Mouse (Mus musculus) thymus, postnatal 10 days (tissue): ENCODE results near the gene Camsap2.

ENCODE experiments used
- DNase-seq, 2 experiments: peaks; one replicate each; pipeline ENCODE4 v3.0.0; 2021; ENCODE audit warnings: low spot score in 2 of 2

Gene Camsap2

DNA sequence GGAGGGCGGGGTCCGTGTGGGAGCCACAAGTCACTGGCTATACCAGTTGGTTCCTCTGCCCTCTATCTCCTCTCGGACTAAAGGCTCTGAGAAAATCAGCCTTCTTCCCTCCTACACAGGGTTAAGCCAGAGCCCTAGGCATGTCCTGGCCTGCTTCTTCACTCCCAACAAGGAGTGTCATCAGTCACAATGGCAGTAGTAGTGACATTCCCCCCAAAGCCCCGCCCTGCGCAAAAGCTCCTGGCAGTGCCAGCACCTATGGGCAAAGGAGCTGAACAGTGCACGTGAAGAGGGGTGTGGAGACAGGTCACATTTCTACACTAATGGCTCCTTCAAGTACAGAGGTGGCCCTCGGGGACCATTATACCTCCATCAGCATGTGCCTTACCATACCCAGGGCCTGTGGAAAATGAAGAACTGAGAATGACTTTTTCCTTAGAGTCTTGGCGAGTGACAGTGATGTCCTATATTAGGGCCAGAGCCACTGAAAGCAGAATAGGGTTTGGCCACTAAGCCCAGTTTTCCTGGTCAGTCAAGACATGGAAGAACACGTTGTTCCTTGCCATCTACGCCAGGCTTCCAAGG is 122.1 kb downstream of the Camsap2 start:
- no peak for DNase-seq

DNA sequence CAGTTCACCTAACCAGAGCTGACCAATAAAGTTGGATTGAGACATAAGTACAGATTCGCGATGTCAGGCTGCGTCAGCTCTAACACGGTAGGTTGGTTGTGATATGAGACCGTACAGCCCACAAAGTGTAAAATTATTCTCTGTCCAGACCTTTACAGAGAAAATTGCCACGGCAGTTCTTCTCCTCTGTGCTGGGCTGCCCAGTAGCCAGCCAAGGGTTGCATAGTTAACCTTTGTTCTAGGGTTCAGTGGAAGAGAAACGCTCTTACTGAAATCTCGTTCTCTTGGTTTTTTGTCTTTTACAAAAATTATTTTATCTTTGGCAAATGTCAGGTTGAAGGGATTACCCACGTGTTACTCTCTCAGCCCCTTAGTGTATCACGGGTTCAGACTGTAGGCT is 123.5 kb downstream of the Camsap2 start:
- no peak for DNase-seq

DNA sequence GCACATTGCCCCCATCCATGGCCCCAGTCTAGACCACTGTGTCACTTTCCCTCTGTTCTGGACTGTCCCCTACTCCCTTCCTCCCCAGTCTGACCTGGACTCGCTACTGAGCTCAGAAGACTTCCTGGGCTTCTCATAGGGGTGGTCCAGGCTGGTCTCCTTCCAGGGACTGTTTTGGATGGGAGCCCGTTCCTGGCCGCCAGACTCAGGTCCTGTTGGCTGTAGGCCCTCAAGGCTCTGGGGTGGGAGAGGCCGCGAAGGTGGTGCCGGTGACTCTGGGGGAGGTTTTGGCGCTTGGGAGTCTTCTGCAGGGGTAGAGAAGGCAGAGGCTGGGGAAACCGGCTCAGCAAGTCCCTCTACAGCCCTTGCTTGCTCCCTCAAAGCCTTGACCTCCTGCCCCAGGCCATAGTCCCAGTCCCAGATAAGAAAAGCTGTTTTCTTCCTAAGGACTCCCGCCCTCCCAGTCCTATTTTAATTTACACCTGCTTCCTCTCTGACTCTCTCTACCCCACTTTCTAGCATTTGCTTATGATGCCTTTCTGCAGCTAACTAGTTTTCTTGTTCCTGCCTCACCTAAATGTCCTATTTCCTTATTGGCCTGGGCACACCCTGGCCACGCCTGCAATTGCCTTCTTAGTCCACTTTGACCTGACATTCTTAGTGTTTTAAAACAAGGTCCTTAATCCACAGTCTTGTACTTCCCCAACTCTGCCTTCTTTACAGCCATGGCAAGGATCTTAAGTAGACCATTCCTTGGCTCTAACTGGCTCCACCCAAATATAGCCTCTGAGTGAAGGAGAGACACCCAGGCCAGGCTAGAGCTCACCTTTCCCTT is 125.7 kb downstream of the Camsap2 start:
- DNase-seq, result no peak
